Mouse (Mus musculus): ENCODE measurements around the gene Med27. TPM values are rescaled to one million over a fixed set of nuclear protein-coding genes. Genes with fewer than 3 reads are reported as not detected.

The Med27 gene
- total RNA-seq, 2 experiments from 2014 or later, result 41.9 to 46.7 TPM

GRCm38 (mm10) chr2:29464851-29465648, 118.4 kb downstream of the Med27 start:
- peak; percentile 31 to 60 for DNase-seq (ENCODE audit: extremely low spot score in 1 of 2, low spot score in 1 of 2)

GRCm38 (mm10) chr2:29465649-29466137, 119.1 kb downstream of the Med27 start:
- no peak for DNase-seq (ENCODE audit: extremely low spot score in 1 of 2, low spot score in 1 of 2)

GRCm38 (mm10) chr2:29466396-29466795, 119.8 kb downstream of the Med27 start:
- no peak for DNase-seq (ENCODE audit: extremely low spot score in 1 of 2, low spot score in 1 of 2)

- DNase-seq (ENCODE audit: extremely low spot score in 1 of 2, low spot score in 1 of 2), result peak in 1 of 2 experiments; percentile 44
Measured at GRCm38 (mm10) chr2:29468517-29468936, 121.9 kb downstream of the Med27 start.

- no peak for DNase-seq (ENCODE audit: extremely low spot score in 1 of 2, low spot score in 1 of 2)
Measured at GRCm38 (mm10) chr2:29472952-29473437, 126.4 kb downstream of the Med27 start.

- DNase-seq (ENCODE audit: extremely low spot score in 1 of 2, low spot score in 1 of 2), result no peak
Measured at GRCm38 (mm10) chr2:29473907-29474306, 127.3 kb downstream of the Med27 start.

- DNase-seq (ENCODE audit: extremely low spot score in 1 of 2, low spot score in 1 of 2), result no peak
Measured at GRCm38 (mm10) chr2:29476702-29477101, 130.1 kb downstream of the Med27 start.

GRCm38 (mm10) chr2:29481856-29482255, 135.2 kb downstream of the Med27 start:
- no peak for DNase-seq (ENCODE audit: extremely low spot score in 1 of 2, low spot score in 1 of 2)

- DNase-seq (ENCODE audit: extremely low spot score in 1 of 2, low spot score in 1 of 2), result no peak
Measured at GRCm38 (mm10) chr2:29482979-29483718, 136.5 kb downstream of the Med27 start.

GRCm38 (mm10) chr2:29485519-29485918, 138.9 kb downstream of the Med27 start:
- DNase-seq (ENCODE audit: extremely low spot score in 1 of 2, low spot score in 1 of 2), result no peak

GRCm38 (mm10) chr2:29486491-29486890, 139.9 kb downstream of the Med27 start:
- DNase-seq (ENCODE audit: extremely low spot score in 1 of 2, low spot score in 1 of 2), result no peak

- no peak for DNase-seq (ENCODE audit: extremely low spot score in 1 of 2, low spot score in 1 of 2)
Measured at GRCm38 (mm10) chr2:29487652-29488051, 141.0 kb downstream of the Med27 start.

GRCm38 (mm10) chr2:29488379-29489236, 142.0 kb downstream of the Med27 start:
- DNase-seq (ENCODE audit: extremely low spot score in 1 of 2, low spot score in 1 of 2), result no peak

GRCm38 (mm10) chr2:29491656-29492055, 145.0 kb downstream of the Med27 start:
- no peak for DNase-seq (ENCODE audit: extremely low spot score in 1 of 2, low spot score in 1 of 2)

- DNase-seq (ENCODE audit: extremely low spot score in 1 of 2, low spot score in 1 of 2), result no peak
Measured at GRCm38 (mm10) chr2:29493396-29494031, 146.9 kb downstream of the Med27 start.

GRCm38 (mm10) chr2:29495271-29495670, 148.7 kb downstream of the Med27 start:
- no peak for DNase-seq (ENCODE audit: extremely low spot score in 1 of 2, low spot score in 1 of 2)

GRCm38 (mm10) chr2:29500601-29501350, 154.2 kb downstream of the Med27 start:
- DNase-seq (ENCODE audit: extremely low spot score in 1 of 2, low spot score in 1 of 2), result no peak

- no peak for DNase-seq (ENCODE audit: extremely low spot score in 1 of 2, low spot score in 1 of 2)
Measured at GRCm38 (mm10) chr2:29501381-29501780, 154.8 kb downstream of the Med27 start.

- DNase-seq (ENCODE audit: extremely low spot score in 1 of 2, low spot score in 1 of 2), result no peak
Measured at GRCm38 (mm10) chr2:29504848-29505247, 158.2 kb downstream of the Med27 start.

Measured in layer of hippocampus, postnatal 25 days (tissue).